Mouse (Mus musculus) forebrain, embryonic 12.5 days (tissue): ENCODE data around the gene Prok2. TPM values are rescaled to one million over a fixed set of nuclear protein-coding genes. Genes with fewer than 3 reads are reported as not detected.
A peak's percentile ranks its signal among the peaks of the same experiment; 100 is the strongest.

Experiments used
- ATAC-seq: fragments of 200-750 bp; cut with Nextera tagmentation; 2 replicates; pipeline ENCODE4 v1.8.0; 2017; ENCODE audit warnings: moderate TSS enrichment; ENCODE audit not compliant: low FRiP score
- H3K27ac ChIP-seq: fragments of 300-500 bp; sonication (generic); 2 replicates; pipeline ENCODE4 v1.5.1; 2016; ENCODE audit warnings: mild to moderate bottlenecking
- H3K27me3 ChIP-seq: fragments of 300-500 bp; sonication (generic); 2 replicates; pipeline ENCODE4 v1.6.1; 2016; ENCODE audit warnings: mild to moderate bottlenecking
- H3K36me3 ChIP-seq: fragments of 300-500 bp; sonication (generic); replicated peaks from 2 replicates; pipeline ENCODE4 v1.6.1; 2016; ENCODE audit warnings: mild to moderate bottlenecking
- H3K4me1 ChIP-seq: fragments of 300-500 bp; sonication (generic); 2 replicates; pipeline ENCODE4 v1.6.1; 2016
- H3K4me2 ChIP-seq: fragments of 300-500 bp; sonication (generic); 2 replicates; pipeline ENCODE4 v1.6.1; 2016; ENCODE audit warnings: mild to moderate bottlenecking, moderate library complexity
- H3K4me3 ChIP-seq: fragments of 300-500 bp; sonication (generic); replicated peaks from 2 replicates; pipeline ENCODE4 v1.5.1; 2016; ENCODE audit warnings: mild to moderate bottlenecking
- H3K9ac ChIP-seq: fragments of 300-500 bp; sonication (generic); 2 replicates; pipeline ENCODE4 v1.6.1; 2016; ENCODE audit warnings: mild to moderate bottlenecking
- H3K9me3 ChIP-seq: fragments of 300-500 bp; sonication (generic); 2 replicates; pipeline ENCODE4 v1.6.1; 2016
- WGBS: fragments of 180-500 bp; shearing (Covaris S2); methylation state at CpG from one replicate; pipeline ENCODE4 v1.1.7; 2016; 5-methylcytosine and 5-hydroxymethylcytosine counted together
- polyA plus RNA-seq: library from polyadenylated mRNA; unstranded; fragments of >200 nt; fragmentation: Nextera tagmentation; extraction: Ambion mirVana; gene quantifications from 2 replicates; pipeline ENCODE4 v1.2.1, GENCODE M21; 2016

The Prok2 gene
- polyA plus RNA-seq, 1 experiment from 2014 or later = 1.1 TPM

GRCm38 (mm10) chr6:99726576-99727303, 548 bp upstream of the Prok2 start:
- WGBS = under 1% methylated on average over 22 of the region's 22 CpGs
- 0 out of 2 replicates have a peak, but pooled peaks have one; percentile 11 for ATAC-seq
- peak overlapping the region; percentile 98 for H3K4me2 ChIP-seq
- H3K36me3 ChIP-seq = no peaks in the 10 kb centered on the region
- H3K4me3 ChIP-seq = peak overlapping the region; percentile 58
- peak overlapping the region; percentile 62 for H3K9ac ChIP-seq
- H3K27ac ChIP-seq = no peak overlapping the region
- peaks cover 64% of the 10 kb centered on the region for H3K27me3 ChIP-seq
- H3K9me3 ChIP-seq = no peaks in the 10 kb centered on the region
- H3K4me1 ChIP-seq = peaks cover 8% of the 10 kb centered on the region

GRCm38 (mm10) chr6:99722390-99722789, 3.8 kb downstream of the Prok2 start:
- no peaks in the 10 kb centered on the region for H3K9me3 ChIP-seq
- 92% methylated on average over 9 of the region's 9 CpGs for WGBS
- H3K27ac ChIP-seq = no peak overlapping the region
- no peak overlapping the region for H3K4me2 ChIP-seq
- peaks cover 35% of the 10 kb centered on the region for H3K27me3 ChIP-seq
- H3K4me1 ChIP-seq = peaks cover 8% of the 10 kb centered on the region
- H3K9ac ChIP-seq = no peak overlapping the region
- no peak for ATAC-seq
- H3K4me3 ChIP-seq = no peak overlapping the region
- no peaks in the 10 kb centered on the region for H3K36me3 ChIP-seq

DNA sequence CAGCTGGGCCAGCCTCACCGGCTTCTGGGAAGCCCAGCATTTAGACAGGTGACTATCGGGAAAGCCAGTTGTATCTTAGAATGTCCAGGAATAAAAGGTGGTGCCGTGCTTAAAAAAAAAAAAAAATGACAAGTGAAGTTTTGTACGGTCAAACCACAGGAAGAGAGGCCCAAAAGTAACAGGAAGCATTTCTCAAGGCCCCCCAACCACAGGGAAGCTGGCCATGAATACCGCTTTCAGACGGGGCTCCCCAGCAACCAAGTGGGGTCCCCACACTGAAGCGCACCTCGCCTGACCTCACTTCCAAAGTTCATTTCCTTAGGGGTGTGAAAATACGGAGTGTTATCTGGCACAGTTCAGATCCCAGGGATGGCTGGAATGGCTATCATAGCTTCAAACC, 5.2 kb downstream of the Prok2 start:
- H3K9ac ChIP-seq = no peak overlapping the region
- H3K4me3 ChIP-seq = no peak overlapping the region
- no peak overlapping the region for H3K27ac ChIP-seq
- peaks cover 8% of the 10 kb centered on the region for H3K4me1 ChIP-seq
- ATAC-seq = no peak
- no peaks in the 10 kb centered on the region for H3K36me3 ChIP-seq
- 88% methylated on average over 9 of the region's 9 CpGs for WGBS
- H3K4me2 ChIP-seq = no peak overlapping the region
- H3K9me3 ChIP-seq = no peaks in the 10 kb centered on the region
- H3K27me3 ChIP-seq = peaks cover 22% of the 10 kb centered on the region

DNA sequence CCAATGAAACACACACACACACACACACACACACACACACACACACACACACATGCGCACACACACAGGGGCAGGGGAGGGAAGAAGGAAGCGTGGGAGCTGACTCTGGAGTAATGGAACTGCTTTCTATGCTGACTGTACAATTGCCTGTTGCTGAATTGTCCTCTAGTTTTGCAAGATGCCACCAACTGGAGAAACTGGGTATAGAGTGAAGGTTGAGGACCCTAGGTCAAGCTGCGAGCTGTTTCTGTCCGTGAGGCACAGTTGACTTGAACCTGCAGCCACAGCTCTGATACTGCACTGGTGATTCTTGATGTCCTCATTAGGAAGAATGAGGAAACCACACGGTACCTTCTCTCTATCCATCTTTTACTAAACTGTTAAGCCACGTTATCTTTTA, 10.3 kb downstream of the Prok2 start:
- Histone ChIP-seq H3K4me3 (no peak overlapping the region), H3K36me3 (no peaks in the 10 kb centered on the region), H3K4me2 (no peak overlapping the region), H3K9me3 (no peaks in the 10 kb centered on the region), H3K4me1 (no peaks in the 10 kb centered on the region), H3K9ac (no peak overlapping the region), H3K27me3 (no peaks in the 10 kb centered on the region; the same call in 1 of the 2 replicates), H3K27ac (no peak overlapping the region)
- WGBS = 77% methylated on average over 6 of the region's 6 CpGs
- ATAC-seq = no peak

DNA sequence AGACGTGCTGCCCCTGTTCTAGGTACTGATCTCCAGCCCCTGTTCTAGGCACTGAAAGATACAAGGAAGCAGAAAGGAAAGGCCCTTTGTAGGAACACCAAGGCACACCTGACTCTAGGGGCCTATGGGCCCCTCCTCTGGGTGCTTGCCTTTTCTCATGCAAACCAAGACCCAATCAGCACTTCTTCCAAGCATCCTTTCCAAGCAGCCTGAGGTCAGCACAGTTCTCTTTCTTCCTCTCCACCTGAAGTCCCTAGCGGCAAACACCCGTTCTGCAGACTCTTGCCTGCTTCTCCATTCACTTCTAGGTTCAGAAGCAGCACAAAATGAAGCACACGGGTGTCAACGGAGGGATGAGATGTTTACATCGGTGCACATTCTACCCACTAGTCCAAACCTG, 11.0 kb downstream of the Prok2 start:
- Histone ChIP-seq H3K27me3 (no peaks in the 10 kb centered on the region; the same call in 1 of the 2 replicates), H3K36me3 (no peaks in the 10 kb centered on the region), H3K9me3 (no peaks in the 10 kb centered on the region), H3K9ac (no peak overlapping the region), H3K4me3 (no peak overlapping the region), H3K4me1 (no peaks in the 10 kb centered on the region), H3K27ac (no peak overlapping the region), H3K4me2 (no peak overlapping the region)
- ATAC-seq = no peak
- 63% methylated on average over 6 of the region's 6 CpGs for WGBS

GRCm38 (mm10) chr6:99713256-99713655, 12.9 kb downstream of the Prok2 start:
- no peaks in the 10 kb centered on the region; the same call in 1 of the 2 replicates for H3K27me3 ChIP-seq
- no peak overlapping the region for H3K27ac ChIP-seq
- no peaks in the 10 kb centered on the region for H3K4me1 ChIP-seq
- ATAC-seq = no peak
- H3K4me2 ChIP-seq = no peak overlapping the region
- H3K9ac ChIP-seq = no peak overlapping the region
- no peak overlapping the region for H3K4me3 ChIP-seq
- H3K36me3 ChIP-seq = no peaks in the 10 kb centered on the region
- no peaks in the 10 kb centered on the region for H3K9me3 ChIP-seq
- WGBS = 67% methylated on average over 5 of the region's 5 CpGs

DNA sequence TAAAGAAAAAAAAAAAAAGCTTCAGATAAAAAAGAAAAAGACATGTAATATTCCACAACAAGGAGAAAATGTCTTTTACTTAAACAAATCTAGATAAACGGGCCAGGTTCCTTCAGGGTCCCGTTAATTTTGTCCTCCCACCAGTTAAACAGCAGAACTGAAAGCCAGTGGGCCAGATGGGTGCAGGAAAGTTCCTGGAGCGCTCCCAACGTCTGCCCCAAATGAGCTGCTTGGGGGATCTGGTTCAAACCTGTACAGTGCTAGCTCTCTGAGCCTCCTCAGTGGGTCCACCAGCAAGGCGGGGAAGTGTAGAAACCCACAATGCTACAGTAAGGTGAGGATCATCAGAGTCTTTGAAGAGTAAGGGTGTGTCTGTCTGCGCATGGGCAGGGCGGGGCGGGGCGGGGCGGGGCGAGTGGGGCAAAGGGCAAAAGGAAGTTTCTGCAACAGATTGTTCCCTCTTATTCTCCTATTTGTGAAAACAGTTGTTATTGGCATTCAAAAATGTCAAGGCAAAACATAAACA, 14.6 kb downstream of the Prok2 start:
- no peak overlapping the region for H3K9ac ChIP-seq
- no peaks in the 10 kb centered on the region; the same call in 1 of the 2 replicates for H3K27me3 ChIP-seq
- ATAC-seq = no peak
- H3K9me3 ChIP-seq = no peaks in the 10 kb centered on the region
- no peak overlapping the region for H3K27ac ChIP-seq
- H3K4me2 ChIP-seq = no peak overlapping the region
- H3K4me3 ChIP-seq = no peak overlapping the region
- 74% methylated on average over 11 of the region's 11 CpGs for WGBS
- no peaks in the 10 kb centered on the region for H3K4me1 ChIP-seq
- no peaks in the 10 kb centered on the region for H3K36me3 ChIP-seq

DNA sequence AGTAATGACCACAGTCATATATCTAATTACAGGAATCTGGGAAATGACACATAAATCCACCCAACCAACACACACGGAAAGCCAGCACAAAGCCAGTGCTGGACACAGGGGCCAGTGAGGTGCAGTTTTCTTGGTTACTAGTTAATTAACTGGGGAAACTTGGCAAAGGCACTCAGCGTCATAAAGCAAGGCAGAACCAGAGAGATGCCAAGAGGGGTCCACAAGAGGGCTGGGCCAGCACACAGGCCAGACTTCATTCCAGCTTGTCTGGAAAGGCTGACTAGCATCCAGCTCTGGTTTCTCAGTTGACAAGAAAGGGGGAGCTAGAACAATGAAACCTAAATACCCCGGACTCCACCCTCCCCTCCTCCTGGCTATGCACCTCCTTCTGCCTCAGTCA, 25.7 kb downstream of the Prok2 start:
- WGBS = 53% methylated on average over 3 of the region's 3 CpGs
- peaks cover 20% of the 10 kb centered on the region for H3K27me3 ChIP-seq
- H3K4me3 ChIP-seq = no peak overlapping the region
- H3K9ac ChIP-seq = no peak overlapping the region
- H3K4me2 ChIP-seq = no peak overlapping the region
- H3K36me3 ChIP-seq = no peaks in the 10 kb centered on the region
- no peak for ATAC-seq
- H3K9me3 ChIP-seq = no peaks in the 10 kb centered on the region
- no peak overlapping the region for H3K27ac ChIP-seq
- H3K4me1 ChIP-seq = peaks cover 7% of the 10 kb centered on the region; the same call in 1 of the 2 replicates

DNA sequence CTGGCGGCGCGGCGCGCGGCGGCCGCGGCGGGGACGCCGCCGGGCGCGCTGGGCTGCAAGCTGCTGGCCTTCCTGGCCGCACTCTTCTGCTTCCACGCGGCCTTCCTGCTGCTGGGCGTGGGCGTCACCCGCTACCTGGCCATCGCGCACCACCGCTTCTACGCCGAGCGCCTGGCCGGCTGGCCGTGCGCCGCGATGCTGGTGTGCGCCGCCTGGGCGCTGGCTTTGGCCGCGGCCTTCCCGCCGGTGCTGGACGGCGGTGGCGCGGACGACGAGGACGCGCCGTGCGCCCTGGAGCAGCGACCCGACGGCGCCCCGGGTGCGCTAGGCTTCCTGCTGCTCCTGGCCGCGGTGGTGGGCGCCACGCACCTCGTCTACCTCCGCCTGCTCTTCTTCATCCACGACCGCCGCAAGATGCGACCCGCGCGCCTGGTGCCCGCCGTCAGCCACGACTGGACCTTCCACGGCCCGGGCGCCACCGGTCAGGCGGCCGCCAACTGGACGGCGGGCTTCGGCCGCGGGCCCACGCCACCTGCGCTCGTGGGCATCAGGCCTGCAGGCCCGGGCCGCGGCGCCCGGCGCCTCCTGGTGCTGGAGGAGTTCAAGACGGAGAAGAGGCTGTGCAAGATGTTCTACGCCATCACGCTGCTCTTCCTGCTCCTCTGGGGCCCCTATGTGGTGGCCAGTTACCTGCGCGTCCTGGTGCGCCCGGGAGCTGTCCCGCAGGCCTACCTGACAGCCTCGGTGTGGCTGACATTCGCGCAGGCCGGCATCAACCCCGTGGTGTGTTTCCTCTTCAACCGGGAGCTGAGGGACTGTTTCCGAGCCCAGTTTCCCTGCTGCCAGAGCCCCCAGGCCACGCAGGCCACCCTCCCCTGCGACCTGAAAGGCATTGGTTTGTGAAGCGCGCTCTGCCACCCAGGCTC, 33.0 kb downstream of the Prok2 start:
- peak; percentile 22 for ATAC-seq
- H3K4me2 ChIP-seq = peak overlapping the region; percentile 90
- H3K4me1 ChIP-seq = peaks cover 11% of the 10 kb centered on the region
- H3K9me3 ChIP-seq = no peaks in the 10 kb centered on the region
- peak overlapping the region; percentile 84 for H3K27ac ChIP-seq
- peak overlapping the region; percentile 84 for H3K4me3 ChIP-seq
- peak overlapping the region; percentile 85 for H3K9ac ChIP-seq
- H3K27me3 ChIP-seq = peaks cover 81% of the 10 kb centered on the region
- no peaks in the 10 kb centered on the region for H3K36me3 ChIP-seq
- 1% methylated on average over 100 of the region's 110 CpGs for WGBS

- peak; percentile 83 for ATAC-seq
- WGBS = under 1% methylated on average over 70 of the region's 112 CpGs
- Histone ChIP-seq H3K4me2 (peak within 1 kb of the TSS; percentile 90), H3K27ac (peak within 1 kb of the TSS; percentile 84), H3K4me1 (peaks cover 11% of the 10 kb centered on the region), H3K4me3 (peak within 1 kb of the TSS; percentile 84), H3K9me3 (no peaks in the 10 kb centered on the region), H3K27me3 (peaks cover 74% of the 10 kb centered on the region), H3K36me3 (no peaks in the 10 kb centered on the region), H3K9ac (peak within 1 kb of the TSS; percentile 85)
Observed at GRCm38 (mm10) chr6:99692206-99692915, 33.8 kb downstream of the Prok2 start, which contains the start of gene Gpr27. Gene Gpr27 (plus strand): TSS chr6:99692679.

GRCm38 (mm10) chr6:99691666-99692205, 34.5 kb downstream of the Prok2 start:
- peak; percentile 44 for ATAC-seq

More at GRCm38 (mm10) chr6:99691666-99692205, 34.5 kb downstream of the Prok2 start:
- Histone ChIP-seq H3K27ac (peak overlapping the region; percentile 84), H3K27me3 (peaks cover 68% of the 10 kb centered on the region), H3K9me3 (no peaks in the 10 kb centered on the region), H3K36me3 (no peaks in the 10 kb centered on the region), H3K4me1 (peaks cover 11% of the 10 kb centered on the region), H3K9ac (peak overlapping the region; percentile 85), H3K4me3 (peak overlapping the region; percentile 84), H3K4me2 (peak overlapping the region; percentile 90)
- 3% methylated on average over 25 of the region's 25 CpGs for whole genome bisulfite sequencing
